Mouse (Mus musculus): ENCODE results near the gene Grid2. TPM values are rescaled to one million over a fixed set of nuclear protein-coding genes. Genes with fewer than 3 reads are reported as not detected.
A peak's percentile ranks its signal among the peaks of the same experiment; 100 is the strongest.

The Grid2 gene
- polyA plus RNA-seq, 1 experiment from 2014 or later = 4.5 TPM

GRCm38 (mm10) chr6:64730506-64731020 lies 1474.9 kb downstream of the Grid2 start:
- no peak overlapping the region for H3K9ac ChIP-seq (replicated peaks; ENCODE audit: low read depth, low read length)
- 2% methylated on average over 14 of the region's 14 CpGs for WGBS
- H3K9me3 ChIP-seq (ENCODE audit: control insufficient read depth, low read length) = no peaks in the 10 kb centered on the region
- H3K36me3 ChIP-seq (ENCODE audit: control insufficient read depth, insufficient read depth) = no peaks in the 10 kb centered on the region
- no peak overlapping the region for H3K27ac ChIP-seq (ENCODE audit: low read length)
- peaks cover 69% of the 10 kb centered on the region for H3K27me3 ChIP-seq (replicated peaks; ENCODE audit: control insufficient read depth, insufficient read depth, low read length)
- no peak overlapping the region for H3K4me2 ChIP-seq (ENCODE audit: low read length)
- H3K4me3 ChIP-seq (replicated peaks; ENCODE audit: low read length) = no peak overlapping the region
- H3K4me1 ChIP-seq (replicated peaks; ENCODE audit: control insufficient read depth, insufficient read depth, low read length) = peaks cover 38% of the 10 kb centered on the region
- ATAC-seq = no peak

DNA sequence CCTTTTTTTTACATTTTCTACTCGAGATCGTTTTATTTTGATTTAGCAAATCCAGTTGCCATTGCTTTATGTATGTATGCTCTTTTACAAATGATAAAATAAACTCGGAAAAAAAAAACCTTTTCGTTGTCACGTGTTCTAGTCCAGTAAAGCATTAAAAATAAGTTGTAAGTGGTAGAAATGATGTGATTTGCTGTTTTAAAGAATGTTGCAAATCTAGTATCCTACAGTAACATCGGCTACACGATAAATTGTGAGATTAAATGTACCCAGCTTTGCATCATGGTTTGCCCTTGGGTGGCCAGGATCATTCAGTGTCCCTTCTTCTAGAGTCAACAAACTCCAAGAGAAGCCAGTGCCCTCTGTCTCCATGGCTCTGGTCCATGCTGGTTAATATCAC lies 1475.5 kb downstream of the Grid2 start:
- Histone ChIP-seq H3K27me3 (replicated peaks; ENCODE audit: control insufficient read depth, insufficient read depth, low read length) (peaks cover 73% of the 10 kb centered on the region), H3K4me2 (ENCODE audit: low read length) (no peak overlapping the region), H3K36me3 (ENCODE audit: control insufficient read depth, insufficient read depth) (no peaks in the 10 kb centered on the region), H3K9ac (replicated peaks; ENCODE audit: low read depth, low read length) (no peak overlapping the region), H3K27ac (ENCODE audit: low read length) (no peak overlapping the region), H3K4me1 (replicated peaks; ENCODE audit: control insufficient read depth, insufficient read depth, low read length) (peaks cover 38% of the 10 kb centered on the region), H3K9me3 (ENCODE audit: control insufficient read depth, low read length) (no peaks in the 10 kb centered on the region), H3K4me3 (replicated peaks; ENCODE audit: low read length) (no peak overlapping the region)
- 7% methylated on average over 7 of the region's 7 CpGs for WGBS
- no peak for ATAC-seq

- WGBS = 4% methylated on average over 8 of the region's 8 CpGs
- no peak for ATAC-seq
- H3K27ac ChIP-seq (ENCODE audit: low read length) = no peak overlapping the region
- no peaks in the 10 kb centered on the region for H3K9me3 ChIP-seq (ENCODE audit: control insufficient read depth, low read length)
- peaks cover 38% of the 10 kb centered on the region for H3K4me1 ChIP-seq (replicated peaks; ENCODE audit: control insufficient read depth, insufficient read depth, low read length)
- H3K27me3 ChIP-seq (replicated peaks; ENCODE audit: control insufficient read depth, insufficient read depth, low read length) = peaks cover 77% of the 10 kb centered on the region
- H3K4me3 ChIP-seq (replicated peaks; ENCODE audit: low read length) = no peak overlapping the region
- H3K9ac ChIP-seq (replicated peaks; ENCODE audit: low read depth, low read length) = no peak overlapping the region
- no peak overlapping the region for H3K4me2 ChIP-seq (ENCODE audit: low read length)
- no peaks in the 10 kb centered on the region for H3K36me3 ChIP-seq (ENCODE audit: control insufficient read depth, insufficient read depth)
Measured at GRCm38 (mm10) chr6:64731621-64732320, 1476.1 kb downstream of the Grid2 start.

GRCm38 (mm10) chr6:64733311-64733710 lies 1477.6 kb downstream of the Grid2 start:
- Histone ChIP-seq H3K4me3 (replicated peaks; ENCODE audit: low read length) (no peak overlapping the region), H3K36me3 (ENCODE audit: control insufficient read depth, insufficient read depth) (no peaks in the 10 kb centered on the region), H3K9me3 (ENCODE audit: control insufficient read depth, low read length) (no peaks in the 10 kb centered on the region), H3K4me2 (ENCODE audit: low read length) (no peak overlapping the region), H3K27ac (ENCODE audit: low read length) (no peak overlapping the region), H3K27me3 (replicated peaks; ENCODE audit: control insufficient read depth, insufficient read depth, low read length) (peaks cover 64% of the 10 kb centered on the region), H3K9ac (replicated peaks; ENCODE audit: low read depth, low read length) (no peak overlapping the region), H3K4me1 (replicated peaks; ENCODE audit: control insufficient read depth, insufficient read depth, low read length) (peaks cover 31% of the 10 kb centered on the region)
- no peak for ATAC-seq
- 0% methylated on average over 4 of the region's 4 CpGs for WGBS

DNA sequence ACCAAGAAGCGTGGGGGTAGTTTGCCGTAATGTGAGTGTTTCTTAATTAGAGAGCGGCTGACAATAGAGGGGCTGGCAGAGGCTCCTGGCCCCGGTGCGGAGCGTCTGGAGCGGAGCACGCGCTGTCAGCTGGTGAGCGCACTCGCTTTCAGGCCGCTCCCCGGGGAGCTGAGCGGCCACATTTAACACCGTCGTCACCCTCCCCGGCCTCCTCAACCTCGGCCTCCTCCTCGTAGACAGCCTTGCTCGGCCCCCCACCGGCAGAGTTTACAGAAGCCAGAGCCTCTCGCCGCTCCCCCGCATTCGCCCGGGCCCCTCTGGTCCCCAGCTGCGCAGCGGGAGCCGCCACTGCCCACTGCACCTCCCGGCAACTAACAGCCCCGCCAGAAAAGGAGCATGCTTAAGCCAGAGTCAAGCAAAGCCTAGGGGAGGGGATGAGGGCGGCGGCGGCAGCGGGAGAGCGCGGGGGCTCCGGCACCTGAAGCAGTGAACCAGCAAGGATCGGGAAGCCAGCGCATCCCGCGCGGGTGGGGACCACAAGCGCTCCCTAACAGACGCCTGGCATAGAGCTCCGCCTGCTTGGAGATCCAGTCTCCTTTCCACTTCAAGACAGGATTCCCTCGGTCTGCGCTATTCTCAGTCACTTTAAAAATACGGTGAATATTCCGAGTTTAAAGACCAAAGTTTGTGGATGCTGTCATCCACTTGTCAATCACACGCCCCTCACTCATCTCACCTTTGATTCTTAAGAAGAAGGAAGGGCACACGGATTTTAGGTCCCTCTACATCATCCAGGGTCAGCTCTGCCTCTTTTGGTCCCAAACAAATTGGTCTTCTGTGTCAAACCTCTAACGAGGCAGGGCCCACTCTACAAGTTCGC lies 1479.0 kb downstream of the Grid2 start:
- peak; percentile 82 for ATAC-seq
- H3K9ac ChIP-seq (replicated peaks; ENCODE audit: low read depth, low read length) = peak overlapping the region; percentile 52
- peaks cover 53% of the 10 kb centered on the region for H3K27me3 ChIP-seq (replicated peaks; ENCODE audit: control insufficient read depth, insufficient read depth, low read length)
- H3K27ac ChIP-seq (ENCODE audit: low read length) = no peak overlapping the region
- H3K36me3 ChIP-seq (ENCODE audit: control insufficient read depth, insufficient read depth) = no peaks in the 10 kb centered on the region
- H3K9me3 ChIP-seq (ENCODE audit: control insufficient read depth, low read length) = no peaks in the 10 kb centered on the region
- WGBS = 1% methylated on average over 54 of the region's 54 CpGs
- H3K4me1 ChIP-seq (replicated peaks; ENCODE audit: control insufficient read depth, insufficient read depth, low read length) = peaks cover 18% of the 10 kb centered on the region
- H3K4me3 ChIP-seq (replicated peaks; ENCODE audit: low read length) = peak overlapping the region; percentile 51
- H3K4me2 ChIP-seq (ENCODE audit: low read length) = peak overlapping the region; percentile 83

DNA sequence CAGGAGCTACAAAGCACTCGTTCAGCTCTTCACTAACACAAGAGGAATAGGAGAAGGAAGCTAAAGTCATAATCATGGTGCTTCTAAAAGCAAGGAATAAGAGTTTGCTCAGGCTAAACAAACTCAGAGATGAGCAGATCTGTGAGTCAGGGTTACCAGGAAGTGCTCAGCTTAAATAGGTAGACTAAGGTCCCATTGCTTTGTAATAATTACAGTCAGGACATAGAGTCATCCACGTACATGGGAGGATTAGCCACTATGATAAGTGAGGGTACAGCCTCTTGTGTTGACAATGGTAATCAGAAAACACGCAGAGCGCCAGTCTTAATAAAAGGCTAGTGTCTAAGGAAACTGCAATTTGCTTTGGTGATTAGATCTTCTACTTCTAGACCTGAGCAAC lies 1480.6 kb downstream of the Grid2 start:
- no peak overlapping the region for H3K4me3 ChIP-seq (replicated peaks; ENCODE audit: low read length)
- H3K27ac ChIP-seq (ENCODE audit: low read length) = no peak overlapping the region
- no peak overlapping the region for H3K4me2 ChIP-seq (ENCODE audit: low read length)
- WGBS = 73% methylated on average over 4 of the region's 4 CpGs
- H3K36me3 ChIP-seq (ENCODE audit: control insufficient read depth, insufficient read depth) = no peaks in the 10 kb centered on the region
- no peaks in the 10 kb centered on the region for H3K9me3 ChIP-seq (ENCODE audit: control insufficient read depth, low read length)
- ATAC-seq = no peak
- peaks cover 42% of the 10 kb centered on the region for H3K27me3 ChIP-seq (replicated peaks; ENCODE audit: control insufficient read depth, insufficient read depth, low read length)
- no peak overlapping the region for H3K9ac ChIP-seq (replicated peaks; ENCODE audit: low read depth, low read length)
- H3K4me1 ChIP-seq (replicated peaks; ENCODE audit: control insufficient read depth, insufficient read depth, low read length) = peaks cover 11% of the 10 kb centered on the region

GRCm38 (mm10) chr6:64742915-64743489 lies 1487.3 kb downstream of the Grid2 start:
- no peaks in the 10 kb centered on the region for H3K9me3 ChIP-seq (ENCODE audit: control insufficient read depth, low read length)
- H3K4me2 ChIP-seq (ENCODE audit: low read length) = no peak overlapping the region
- 84% methylated on average over 2 of the region's 2 CpGs for WGBS
- H3K27me3 ChIP-seq (replicated peaks; ENCODE audit: control insufficient read depth, insufficient read depth, low read length) = no peaks in the 10 kb centered on the region
- H3K4me1 ChIP-seq (replicated peaks; ENCODE audit: control insufficient read depth, insufficient read depth, low read length) = no peaks in the 10 kb centered on the region
- no peak overlapping the region for H3K27ac ChIP-seq (ENCODE audit: low read length)
- H3K9ac ChIP-seq (replicated peaks; ENCODE audit: low read depth, low read length) = no peak overlapping the region
- no peak overlapping the region for H3K4me3 ChIP-seq (replicated peaks; ENCODE audit: low read length)
- no peaks in the 10 kb centered on the region for H3K36me3 ChIP-seq (ENCODE audit: control insufficient read depth, insufficient read depth)
- ATAC-seq = no peak

All from forebrain, embryonic 16.5 days (tissue).